Mouse (Mus musculus) testis, adult 2 months (tissue): ENCODE data around the gene Hand2.

Experiments
- CTCF ChIP-seq: fragments of 200-500 bp; IDR thresholded peaks from 2 replicates; pipeline ENCODE4 v1.5.1; 2012; ENCODE audit warnings: low read depth, mild to moderate bottlenecking, inconsistent platforms, low read length, moderate library complexity; ENCODE audit not compliant: control insufficient read depth, insufficient read depth, insufficient replicate concordance
- POLR2A ChIP-seq: fragments of 200-500 bp; IDR thresholded peaks from 2 replicates; pipeline ENCODE4 v1.6.1; 2012; ENCODE audit warnings: low read depth, mild to moderate bottlenecking, inconsistent platforms, low read length, moderate library complexity; ENCODE audit not compliant: control insufficient read depth

DNA sequence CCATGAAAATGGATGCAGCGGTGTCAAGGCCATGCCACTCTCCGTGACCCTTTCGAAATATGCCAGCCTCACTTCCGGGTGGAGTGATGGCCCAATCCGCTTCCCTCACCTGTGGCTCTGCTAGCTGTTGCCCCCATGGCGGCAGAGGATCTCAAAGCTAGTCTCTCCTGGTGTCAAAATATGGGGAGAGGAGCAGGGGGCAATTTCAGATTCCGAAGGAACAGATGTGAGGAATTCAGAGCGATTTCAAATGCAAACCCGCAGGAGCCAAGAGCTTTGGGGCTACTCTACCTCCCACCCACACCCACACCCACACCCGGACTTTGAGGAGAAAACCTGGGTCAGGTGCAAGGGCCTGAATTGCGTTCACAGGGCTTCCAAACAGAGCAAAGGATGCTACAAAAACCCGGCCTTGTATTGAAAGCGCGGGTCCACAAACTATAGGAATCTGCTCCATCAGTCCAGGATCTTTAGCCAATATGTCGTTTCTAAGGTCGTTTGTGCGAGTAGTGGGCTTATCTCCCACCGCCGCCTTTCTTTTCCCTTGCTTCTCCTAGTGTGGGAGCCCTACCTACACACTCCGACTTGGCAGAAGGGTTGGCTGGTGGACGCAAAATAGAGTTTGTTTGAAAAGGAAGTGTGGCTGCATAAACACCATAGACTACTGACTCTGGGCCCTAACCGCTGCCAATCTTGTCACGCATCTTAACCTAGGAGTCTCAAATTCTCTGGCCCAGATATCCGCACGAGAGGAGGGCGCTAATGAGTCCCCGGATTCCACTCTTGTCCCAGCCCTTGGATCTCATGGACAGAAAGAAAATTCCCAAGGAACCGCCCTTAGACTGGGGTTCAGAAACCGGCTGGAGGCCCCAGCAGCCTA lies 6.7 kb downstream of the Hand2 start:
- no peak for TF ChIP-seq POLR2A
- no peak for TF ChIP-seq CTCF
